Mouse (Mus musculus): ENCODE results near the gene Bicc1. TPM values are rescaled to one million over a fixed set of nuclear protein-coding genes. Genes with fewer than 3 reads are reported as not detected.

Bicc1 gene
- total RNA-seq, 2 experiments from 2014 or later: 6.9 to 7.0 TPM

GRCm38 (mm10) chr10:71160449-71160848 is 949 bp upstream of the Bicc1 start:
- DNase-seq: no peak
- intact Hi-C loops (cut with DNase I): no loop called here

- intact Hi-C loops (cut with DNase I): no loop called here
- peak; percentile 66 for DNase-seq
Observed at GRCm38 (mm10) chr10:71158940-71159675, 392 bp downstream of the Bicc1 start.

- intact Hi-C loops (cut with DNase I): no loop called here
- no peak for DNase-seq
Observed at GRCm38 (mm10) chr10:71156569-71156968, 2.9 kb downstream of the Bicc1 start.

- DNase-seq: no peak
- intact Hi-C loops (cut with DNase I): no loop called here
Observed at GRCm38 (mm10) chr10:71153610-71154009, 5.9 kb downstream of the Bicc1 start.

- no peak for DNase-seq
- intact Hi-C loops (cut with DNase I): no loop called here
Observed at GRCm38 (mm10) chr10:71153138-71153537, 6.4 kb downstream of the Bicc1 start.

- intact Hi-C loops (cut with DNase I): no loop called here
- no peak for DNase-seq
Observed at GRCm38 (mm10) chr10:71150486-71150885, 9.0 kb downstream of the Bicc1 start.

GRCm38 (mm10) chr10:71148951-71149603 is 10.4 kb downstream of the Bicc1 start:
- intact Hi-C loops (cut with DNase I): no loop called here
- DNase-seq: no peak

- no peak for DNase-seq
- intact Hi-C loops (cut with DNase I): no loop called here
Observed at GRCm38 (mm10) chr10:71148226-71148625, 11.3 kb downstream of the Bicc1 start.

GRCm38 (mm10) chr10:71146681-71147615 is 12.6 kb downstream of the Bicc1 start:
- no peak for DNase-seq
- intact Hi-C loops (cut with DNase I): no loop called here

- no peak for DNase-seq
- intact Hi-C loops (cut with DNase I): no loop called here
Observed at GRCm38 (mm10) chr10:71145801-71146200, 13.7 kb downstream of the Bicc1 start.

GRCm38 (mm10) chr10:71144191-71144590 is 15.3 kb downstream of the Bicc1 start:
- intact Hi-C loops (cut with DNase I): no loop called here
- no peak for DNase-seq

GRCm38 (mm10) chr10:71142568-71142967 is 16.9 kb downstream of the Bicc1 start:
- intact Hi-C loops (cut with DNase I): no loop called here
- no peak for DNase-seq

GRCm38 (mm10) chr10:71140281-71140845 is 19.1 kb downstream of the Bicc1 start:
- intact Hi-C loops (cut with DNase I): no loop called here
- DNase-seq: no peak

GRCm38 (mm10) chr10:71138852-71139197 is 20.7 kb downstream of the Bicc1 start:
- DNase-seq: no peak
- intact Hi-C loops (cut with DNase I): no loop called here

GRCm38 (mm10) chr10:71138132-71138851 is 21.2 kb downstream of the Bicc1 start:
- no peak for DNase-seq
- intact Hi-C loops (cut with DNase I): no loop called here

- DNase-seq: no peak
- intact Hi-C loops (cut with DNase I): no loop called here
Observed at GRCm38 (mm10) chr10:71137606-71138005, 21.9 kb downstream of the Bicc1 start.

GRCm38 (mm10) chr10:71131333-71131732 is 28.2 kb downstream of the Bicc1 start:
- DNase-seq: no peak
- intact Hi-C loops (cut with DNase I): no loop called here

GRCm38 (mm10) chr10:71130261-71130660 is 29.2 kb downstream of the Bicc1 start:
- intact Hi-C loops (cut with DNase I): no loop called here
- DNase-seq: no peak

GRCm38 (mm10) chr10:71127951-71128331 is 31.6 kb downstream of the Bicc1 start:
- no peak for DNase-seq
- intact Hi-C loops (cut with DNase I): no loop called here

- intact Hi-C loops (cut with DNase I): no loop called here
- no peak for DNase-seq
Observed at GRCm38 (mm10) chr10:71127278-71127950, 32.1 kb downstream of the Bicc1 start.
